Mouse (Mus musculus) liver, embryonic 12.5 days (tissue): ENCODE data around the gene Gm49345. TPM values are rescaled to one million over a fixed set of nuclear protein-coding genes. Genes with fewer than 3 reads are reported as not detected.

Source experiments
- ATAC-seq: fragments of 200-750 bp; cut with Nextera tagmentation; 2 replicates; pipeline ENCODE4 v1.8.0; 2017; ENCODE audit warnings: moderate number of reproducible peaks, mild to moderate bottlenecking, moderate library complexity
- H3K27ac ChIP-seq: fragments of 300-500 bp; sonication (generic); 2 replicates; pipeline ENCODE4 v1.5.1; 2016; ENCODE audit warnings: mild to moderate bottlenecking
- H3K27me3 ChIP-seq: fragments of 300-500 bp; sonication (generic); replicated peaks from 2 replicates; pipeline ENCODE4 v1.6.1; 2016; ENCODE audit warnings: mild to moderate bottlenecking, moderate library complexity
- H3K36me3 ChIP-seq: fragments of 300-500 bp; sonication (generic); 2 replicates; pipeline ENCODE4 v1.6.1; 2016; ENCODE audit warnings: mild to moderate bottlenecking, moderate library complexity
- H3K4me1 ChIP-seq: fragments of 300-500 bp; sonication (generic); 2 replicates; pipeline ENCODE4 v1.6.1; 2016
- H3K4me2 ChIP-seq: fragments of 300-500 bp; sonication (generic); 2 replicates; pipeline ENCODE4 v1.6.1; 2016; ENCODE audit warnings: mild to moderate bottlenecking, moderate library complexity
- H3K4me3 ChIP-seq: fragments of 300-500 bp; sonication (generic); 2 replicates; pipeline ENCODE4 v1.5.1; 2016; ENCODE audit warnings: mild to moderate bottlenecking, moderate library complexity
- H3K9ac ChIP-seq: fragments of 300-500 bp; sonication (generic); 2 replicates; pipeline ENCODE4 v1.6.1; 2016; ENCODE audit warnings: mild to moderate bottlenecking, moderate library complexity
- H3K9me3 ChIP-seq: fragments of 300-500 bp; sonication (generic); replicated peaks from 2 replicates; pipeline ENCODE4 v1.6.1; 2016; ENCODE audit warnings: mild to moderate bottlenecking, moderate library complexity
- WGBS: fragments of 180-500 bp; shearing (Covaris S2); methylation state at CpG from one replicate; pipeline ENCODE4 v1.1.7; 2016; ENCODE audit not compliant: insufficient replicate concordance; 5-methylcytosine and 5-hydroxymethylcytosine counted together
- polyA plus RNA-seq: library from polyadenylated mRNA; unstranded; fragments of >200 nt; fragmentation: Nextera tagmentation; extraction: Ambion mirVana; gene quantifications from 2 replicates; pipeline ENCODE4 v1.2.1, GENCODE M21; 2016

The Gm49345 gene
- polyA plus RNA-seq, 1 experiment from 2014 or later: not detected

DNA sequence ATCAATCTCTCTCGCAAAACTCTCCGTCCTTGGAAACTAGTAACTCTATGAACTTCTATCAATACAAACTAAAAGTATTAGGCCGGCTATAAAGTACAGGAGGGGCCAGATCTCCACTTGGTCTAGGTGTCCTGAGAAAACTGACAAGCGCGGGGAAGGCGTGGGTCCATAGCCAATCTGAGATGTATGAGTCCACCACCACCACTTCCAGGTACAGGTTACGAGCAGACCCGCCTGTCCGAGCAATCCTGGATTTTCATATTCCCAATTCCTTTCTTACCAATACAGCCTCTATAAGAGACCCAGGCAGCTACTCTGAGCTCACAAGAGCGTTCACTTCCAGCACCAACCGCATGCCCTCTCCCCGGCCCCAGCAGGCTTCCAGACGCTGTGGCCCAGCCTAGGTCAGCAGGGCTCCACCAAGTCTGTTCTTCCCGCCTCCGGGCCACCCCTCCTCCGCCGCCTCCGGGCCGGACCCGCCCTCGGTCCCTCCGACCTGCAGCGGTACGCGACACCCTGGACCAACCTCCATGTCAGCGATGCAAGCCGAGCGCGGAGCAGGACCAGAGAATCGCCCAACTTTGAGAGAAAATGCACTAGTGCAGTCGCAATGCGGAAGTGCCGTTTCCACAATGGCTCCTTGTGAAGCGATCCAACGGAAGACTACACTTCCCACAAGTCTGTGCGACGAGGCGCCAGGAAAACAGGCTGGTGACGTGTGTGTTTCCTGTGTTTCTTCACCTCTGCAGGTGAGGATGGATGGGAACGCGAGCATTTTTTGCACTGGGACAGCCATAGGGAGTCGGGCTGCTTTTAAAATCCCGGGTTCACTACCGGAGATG is 84.8 kb downstream of the Gm49345 start:
- peak; percentile 97 for ATAC-seq
- peak overlapping the region; percentile 90 for H3K4me3 ChIP-seq
- H3K27me3 ChIP-seq: no peaks in the 10 kb centered on the region
- 1% methylated on average over 44 of the region's 44 CpGs for WGBS
- peak overlapping the region; percentile 87 for H3K9ac ChIP-seq
- H3K27ac ChIP-seq: peak overlapping the region; percentile 91
- H3K36me3 ChIP-seq: no peaks in the 10 kb centered on the region
- H3K4me1 ChIP-seq: peaks cover 25% of the 10 kb centered on the region
- H3K9me3 ChIP-seq: no peaks in the 10 kb centered on the region
- H3K4me2 ChIP-seq: peak overlapping the region; percentile 80

DNA sequence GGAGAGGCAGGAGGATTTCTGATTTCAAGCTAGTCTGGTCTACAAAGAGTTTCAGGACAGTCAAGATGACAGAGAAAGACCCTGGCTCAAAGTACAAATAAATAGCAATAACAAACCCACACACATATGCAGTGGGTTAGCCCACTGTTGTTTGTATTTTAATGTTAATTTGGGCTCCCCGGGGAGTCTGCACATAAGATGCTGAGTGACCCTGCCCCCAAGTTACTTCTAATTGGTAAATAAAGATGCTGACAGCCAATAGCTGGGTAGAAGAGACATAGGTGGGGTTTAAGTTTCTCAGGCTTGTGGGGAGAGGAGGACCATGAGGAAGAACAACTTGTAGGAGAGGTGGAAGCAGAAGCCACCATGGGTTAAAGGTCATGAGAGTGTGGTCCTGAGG is 91.6 kb downstream of the Gm49345 start:
- H3K4me1 ChIP-seq: peaks cover 8% of the 10 kb centered on the region; the same call in 1 of the 2 replicates
- ATAC-seq: no peak
- 69% methylated on average over 1 of the region's 1 CpGs for WGBS
- peaks cover 48% of the 10 kb centered on the region for H3K36me3 ChIP-seq
- no peak overlapping the region for H3K9ac ChIP-seq
- H3K9me3 ChIP-seq: peaks cover 12% of the 10 kb centered on the region
- no peak overlapping the region for H3K4me3 ChIP-seq
- H3K27me3 ChIP-seq: no peaks in the 10 kb centered on the region
- no peak overlapping the region for H3K27ac ChIP-seq
- no peak overlapping the region for H3K4me2 ChIP-seq

Other genes starting within 250 kb of the Gm49345 start
- gene Zfp429, start 237.9 kb downstream of the Gm49345 start, polyA plus RNA-seq: 1.6 and 3.1 TPM in 2 replicates
- 0.05 and 1.6 TPM in 2 replicates for gene Zfp459, start 216.4 kb downstream of the Gm49345 start, polyA plus RNA-seq
- 5.5 and 6.6 TPM in 2 replicates for gene Zfp874a, start 186.1 kb downstream of the Gm49345 start, polyA plus RNA-seq
- 1.9 and 3.3 TPM in 2 replicates for gene Zfp874b, start 153.5 kb downstream of the Gm49345 start, polyA plus RNA-seq
- 4.1 TPM in 2 replicates for gene Zfp58, start 137.2 kb downstream of the Gm49345 start, polyA plus RNA-seq
- gene Gm26965, start 111.6 kb downstream of the Gm49345 start, polyA plus RNA-seq: not detected in 2 replicates
- gene Zfp87, start 111.6 kb downstream of the Gm49345 start, polyA plus RNA-seq: 9.4 and 9.7 TPM in 2 replicates
- 6.8 TPM in 2 replicates for gene Zfp748, start 83.9 kb downstream of the Gm49345 start, polyA plus RNA-seq
- 1.9 and 2.0 TPM in 2 replicates for gene Zfp729b, start 28.1 kb downstream of the Gm49345 start, polyA plus RNA-seq
- 0.94 and 1.1 TPM in 2 replicates for gene Zfp729a, start within 50 bp of the Gm49345 start, polyA plus RNA-seq
- 4.0 and 4.3 TPM in 2 replicates for gene Zfp738, start 49.3 kb upstream of the Gm49345 start, polyA plus RNA-seq
- 3.0 and 3.1 TPM in 2 replicates for gene Zfp65, start 91.4 kb upstream of the Gm49345 start, polyA plus RNA-seq
- 1.2 and 1.4 TPM in 2 replicates for gene Zfp85, start 117.5 kb upstream of the Gm49345 start, polyA plus RNA-seq
- gene Zfp493, start 141.9 kb upstream of the Gm49345 start, polyA plus RNA-seq: 1.4 and 1.8 TPM in 2 replicates
- 1.6 and 1.8 TPM in 2 replicates for gene Zfp273, start 176.0 kb upstream of the Gm49345 start, polyA plus RNA-seq
- 0.60 and 0.92 TPM in 2 replicates for gene Gm10037, start 193.3 kb upstream of the Gm49345 start, polyA plus RNA-seq
- gene BC048507, start 225.6 kb upstream of the Gm49345 start, polyA plus RNA-seq: not detected in 2 replicates